Mouse (Mus musculus) stomach, postnatal 0 days (tissue): ENCODE data around the gene Wfdc2. TPM values are rescaled to one million over a fixed set of nuclear protein-coding genes. Genes with fewer than 3 reads are reported as not detected.
"Not testable (repeated sequence)": the region's sequence is repeated elsewhere in the genome, so short reads cannot be mapped to it uniquely, and the experiment has no call there.

ENCODE experiments used
- ATAC-seq: fragments of 200-750 bp; cut with Nextera tagmentation; 2 replicates; pipeline ENCODE4 v1.8.0; 2017; ENCODE audit not compliant: low FRiP score, low TSS enrichment
- DNase-seq: peaks from one replicate; pipeline ENCODE4 v3.0.0-alpha.2; 2016; ENCODE audit warnings: low spot score
- H3K27ac ChIP-seq: fragments of 300-500 bp; sonication (generic); replicated peaks from 2 replicates; pipeline ENCODE4 v1.5.1; 2014; ENCODE audit warnings: mild to moderate bottlenecking, control low read depth
- H3K27me3 ChIP-seq: fragments of 300-500 bp; sonication (generic); 2 replicates; pipeline ENCODE4 v1.6.1; 2014; ENCODE audit warnings: low read length; ENCODE audit not compliant: control insufficient read depth, insufficient read depth
- H3K36me3 ChIP-seq: fragments of 300-500 bp; sonication (generic); 2 replicates; pipeline ENCODE4 v1.6.1; 2014; ENCODE audit warnings: low read length, mixed read lengths; ENCODE audit not compliant: control insufficient read depth, insufficient read depth
- H3K4me1 ChIP-seq: fragments of 300-500 bp; sonication (generic); replicated peaks from 2 replicates; pipeline ENCODE4 v1.6.1; 2014; ENCODE audit warnings: antibody characterized with exemption; ENCODE audit not compliant: control insufficient read depth, insufficient read depth
- H3K4me2 ChIP-seq: fragments of 300-500 bp; sonication (generic); replicated peaks from 2 replicates; pipeline ENCODE4 v1.6.1; 2014; ENCODE audit warnings: low read depth, mild to moderate bottlenecking, control low read depth, moderate library complexity
- H3K4me3 ChIP-seq: fragments of 300-500 bp; sonication (generic); 2 replicates; pipeline ENCODE4 v1.5.1; 2014; ENCODE audit warnings: low read depth, low read length, control low read depth
- H3K9ac ChIP-seq: fragments of 300-500 bp; sonication (generic); 2 replicates; pipeline ENCODE4 v1.6.1; 2014; ENCODE audit warnings: mild to moderate bottlenecking, low read length, control low read depth, mixed read lengths
- H3K9me3 ChIP-seq: fragments of 300-500 bp; sonication (generic); 2 replicates; pipeline ENCODE4 v1.6.1; 2016; ENCODE audit warnings: low read length; ENCODE audit not compliant: control insufficient read depth
- CTCF ChIP-seq: IDR thresholded peaks from 2 replicates; pipeline ENCODE4 v1.5.1; 2016; ENCODE audit warnings: antibody characterized with exemption, low read depth, mild to moderate bottlenecking, moderate library complexity
- EP300 ChIP-seq: optimal IDR thresholded peaks from 2 replicates; pipeline ENCODE3; 2016; ENCODE audit warnings: antibody characterized with exemption
- WGBS: fragments of 180-500 bp; shearing (Covaris S2); extraction: QIAGEN DNeasy Blood & Tissue Kit; methylation state at CpG from one replicate; pipeline ENCODE4 v1.1.7; 2014; 5-methylcytosine and 5-hydroxymethylcytosine counted together
- polyA plus RNA-seq: library from polyadenylated mRNA; unstranded; fragments of >200 nt; fragmentation: Nextera tagmentation; extraction: Ambion mirVana; gene quantifications from 2 replicates; pipeline ENCODE4 v1.2.1, GENCODE M21; 2015

Wfdc2 gene
- polyA plus RNA-seq, 1 experiment from 2014 or later, result 147 TPM

DNA sequence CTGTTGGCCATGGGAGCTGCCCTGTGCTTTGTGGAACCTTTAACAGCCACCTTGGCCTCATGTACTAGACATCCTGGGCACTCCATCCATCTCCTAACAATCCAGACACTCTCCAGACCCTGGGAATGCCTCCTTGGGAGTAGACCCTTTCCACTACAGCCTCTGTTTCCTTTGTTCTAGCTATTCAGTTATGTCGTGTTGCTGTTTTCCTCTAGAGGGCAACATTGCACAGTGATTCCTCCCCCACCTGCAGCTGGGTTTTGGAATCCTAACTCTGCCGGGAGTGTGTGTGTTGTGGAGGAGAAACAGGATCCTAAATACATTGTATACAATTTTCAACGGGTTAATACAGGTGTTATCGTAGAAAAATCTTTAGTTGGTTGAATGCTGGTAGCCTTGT is 29.8 kb downstream of the Wfdc2 start:
- Histone ChIP-seq H3K9me3 (no peaks in the 10 kb centered on the region), H3K27me3 (no peaks in the 10 kb centered on the region), H3K4me1 (no peaks in the 10 kb centered on the region), H3K9ac (no peak overlapping the region), H3K36me3 (no peaks in the 10 kb centered on the region), H3K27ac (no peak overlapping the region), H3K4me3 (no peak overlapping the region), H3K4me2 (no peak overlapping the region)
- 4% methylated on average over 4 of the region's 4 CpGs for WGBS
- no peak for TF ChIP-seq EP300
- peak; percentile 87 for TF ChIP-seq CTCF
- ATAC-seq, result 0 out of 2 replicates have a peak, but pooled peaks have one; percentile 21
- peak; percentile 39 for DNase-seq

DNA sequence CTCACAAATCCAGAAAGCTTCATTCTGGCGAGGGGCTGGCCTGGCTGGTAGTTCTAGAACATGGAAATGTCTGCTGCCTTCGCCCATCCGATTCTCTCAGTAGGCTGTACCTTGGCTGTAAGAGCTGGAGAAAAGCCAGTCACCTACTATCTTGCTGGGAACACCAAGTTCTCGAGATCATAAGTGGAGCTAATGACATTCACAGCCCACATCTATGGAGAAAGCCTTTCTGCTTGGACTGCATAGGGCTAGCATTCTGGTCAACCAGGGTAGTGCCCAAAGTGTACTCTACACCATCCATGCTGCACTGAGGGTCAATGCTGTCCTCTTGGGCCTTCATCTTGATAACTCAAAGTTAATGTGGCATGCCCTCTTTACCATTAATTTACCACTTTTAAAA is 31.3 kb downstream of the Wfdc2 start, which contains the start of gene Eppin:
TSS of gene Eppin (minus strand) at position 101 of the 400 bp plus-strand sequence.
- WGBS, result 83% methylated on average over 4 of the region's 4 CpGs
- H3K4me2 ChIP-seq, result no peak within 1 kb of the TSS
- H3K27me3 ChIP-seq, result no peaks in the 10 kb centered on the region
- no peak for DNase-seq
- no peaks in the 10 kb centered on the region for H3K9me3 ChIP-seq
- no peak within 1 kb of the TSS for H3K9ac ChIP-seq
- no peak within 1 kb of the TSS for H3K4me3 ChIP-seq
- no peaks in the 10 kb centered on the region for H3K36me3 ChIP-seq
- no peak for ATAC-seq
- no peak within 1 kb of the TSS for H3K27ac ChIP-seq
- H3K4me1 ChIP-seq, result no peaks in the 10 kb centered on the region
- TF ChIP-seq CTCF (no peak), EP300 (no peak)

DNA sequence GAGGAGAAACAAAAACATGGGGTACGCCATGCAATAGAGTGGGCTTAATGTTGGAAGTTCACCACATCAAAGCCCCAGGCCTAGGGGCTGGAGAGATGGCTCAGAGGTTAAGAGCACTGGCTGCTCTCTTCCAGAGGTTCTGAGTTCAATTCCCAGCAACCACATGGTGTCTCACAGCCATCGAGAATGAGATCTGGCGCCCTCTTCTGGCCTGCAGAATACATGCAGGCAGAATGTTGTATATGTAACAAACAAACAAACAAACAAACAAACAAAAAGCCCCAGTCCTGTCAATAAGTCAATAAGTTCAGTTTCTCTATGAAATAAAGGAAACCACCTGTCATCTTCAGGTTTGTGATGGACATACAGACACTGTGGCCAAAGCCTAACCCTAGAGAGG is 38.0 kb downstream of the Wfdc2 start:
- Histone ChIP-seq H3K27me3 (no peaks in the 10 kb centered on the region), H3K4me3 (no peak overlapping the region), H3K36me3 (no peaks in the 10 kb centered on the region), H3K27ac (no peak overlapping the region), H3K9ac (no peak overlapping the region), H3K4me2 (no peak overlapping the region), H3K4me1 (no peaks in the 10 kb centered on the region), H3K9me3 (no peaks in the 10 kb centered on the region)
- DNase-seq (no peak), ATAC-seq (no peak)
- no peak for TF ChIP-seq EP300
- TF ChIP-seq CTCF, result peak; percentile 32
- WGBS, result 77% methylated on average over 3 of the region's 3 CpGs

DNA sequence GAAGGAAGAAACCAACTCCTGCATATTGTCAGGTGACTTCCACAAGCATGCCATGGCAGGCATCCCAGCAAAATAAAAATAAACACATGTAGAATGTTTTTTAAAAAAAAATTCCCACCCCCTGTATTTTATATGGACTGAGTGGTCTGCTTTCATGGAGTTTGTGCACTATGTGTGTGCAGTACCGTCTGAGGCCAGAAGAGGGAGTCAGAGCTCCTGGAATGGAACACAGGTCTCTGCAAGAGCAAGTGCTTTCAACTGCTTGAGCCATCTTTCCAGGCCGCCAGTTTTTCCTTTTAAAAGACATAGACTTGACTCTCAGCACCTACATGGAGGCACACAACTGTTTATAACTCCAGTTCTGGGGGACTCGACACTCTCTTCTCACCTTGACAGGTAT is 41.3 kb downstream of the Wfdc2 start:
- WGBS, result 89% methylated on average over 3 of the region's 3 CpGs
- ATAC-seq, result no peak
- Histone ChIP-seq H3K27ac (no peak overlapping the region), H3K9me3 (no peaks in the 10 kb centered on the region), H3K4me1 (no peaks in the 10 kb centered on the region), H3K9ac (no peak overlapping the region), H3K4me3 (no peak overlapping the region), H3K36me3 (no peaks in the 10 kb centered on the region), H3K27me3 (no peaks in the 10 kb centered on the region), H3K4me2 (no peak overlapping the region)
- no peak for DNase-seq
- TF ChIP-seq CTCF, result peak; percentile 18; the same call in 1 of the 2 replicates
- no peak for TF ChIP-seq EP300

DNA sequence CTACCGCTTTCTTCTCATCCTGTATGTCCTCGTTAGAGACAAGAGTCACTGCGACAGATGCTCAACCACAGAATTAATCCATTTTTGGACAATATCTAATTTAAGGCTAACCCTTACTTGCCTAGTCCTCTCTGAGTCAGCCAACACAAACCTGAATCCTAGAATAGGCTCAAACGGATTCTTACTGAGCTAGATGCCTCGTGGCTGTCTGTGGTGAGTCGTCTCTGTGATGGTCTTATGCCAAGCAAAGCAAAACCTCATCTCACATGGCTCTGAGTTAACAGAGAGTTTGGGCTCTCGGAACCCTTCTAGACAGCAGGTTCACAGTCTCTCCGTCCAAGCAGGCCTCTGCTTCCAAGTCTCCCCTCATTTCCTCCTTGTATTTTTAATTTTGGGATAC is 42.2 kb downstream of the Wfdc2 start:
- no peak overlapping the region for H3K9ac ChIP-seq
- no peaks in the 10 kb centered on the region for H3K4me1 ChIP-seq
- H3K36me3 ChIP-seq, result no peaks in the 10 kb centered on the region
- H3K4me2 ChIP-seq, result no peak overlapping the region
- ATAC-seq, result no peak
- 88% methylated on average over 8 of the region's 8 CpGs for WGBS
- no peak for DNase-seq
- no peak overlapping the region for H3K27ac ChIP-seq
- TF ChIP-seq CTCF, result no peak
- no peak for TF ChIP-seq EP300
- no peaks in the 10 kb centered on the region for H3K27me3 ChIP-seq
- no peak overlapping the region for H3K4me3 ChIP-seq
- no peaks in the 10 kb centered on the region for H3K9me3 ChIP-seq

DNA sequence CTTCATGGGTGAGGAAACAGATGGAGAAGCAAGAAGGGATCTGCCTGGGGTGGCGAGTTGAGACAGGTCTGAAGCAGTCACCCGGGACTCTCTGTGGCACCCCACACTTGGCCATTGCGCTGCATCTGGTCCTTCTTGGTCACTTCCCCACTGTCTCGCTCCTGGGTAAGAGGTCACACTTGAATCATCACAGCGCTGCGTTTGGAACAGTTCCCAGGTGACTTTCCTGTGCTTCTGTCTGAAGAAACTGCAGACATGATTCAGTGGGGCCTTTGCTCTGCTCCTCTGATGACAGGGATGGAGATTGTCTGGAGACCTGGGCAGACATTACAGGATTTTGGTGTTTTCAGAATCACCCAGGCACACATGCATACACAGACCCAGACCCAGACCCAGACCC is 46.6 kb downstream of the Wfdc2 start:
- Histone ChIP-seq H3K27me3 (no peaks in the 10 kb centered on the region), H3K9me3 (no peaks in the 10 kb centered on the region), H3K4me3 (no peak overlapping the region), H3K9ac (no peak overlapping the region), H3K4me1 (no peaks in the 10 kb centered on the region), H3K27ac (no peak overlapping the region), H3K4me2 (no peak overlapping the region), H3K36me3 (no peaks in the 10 kb centered on the region)
- 67% methylated on average over 6 of the region's 6 CpGs for WGBS
- TF ChIP-seq EP300, result no peak
- no peak for TF ChIP-seq CTCF
- DNase-seq (no peak), ATAC-seq (no peak)

DNA sequence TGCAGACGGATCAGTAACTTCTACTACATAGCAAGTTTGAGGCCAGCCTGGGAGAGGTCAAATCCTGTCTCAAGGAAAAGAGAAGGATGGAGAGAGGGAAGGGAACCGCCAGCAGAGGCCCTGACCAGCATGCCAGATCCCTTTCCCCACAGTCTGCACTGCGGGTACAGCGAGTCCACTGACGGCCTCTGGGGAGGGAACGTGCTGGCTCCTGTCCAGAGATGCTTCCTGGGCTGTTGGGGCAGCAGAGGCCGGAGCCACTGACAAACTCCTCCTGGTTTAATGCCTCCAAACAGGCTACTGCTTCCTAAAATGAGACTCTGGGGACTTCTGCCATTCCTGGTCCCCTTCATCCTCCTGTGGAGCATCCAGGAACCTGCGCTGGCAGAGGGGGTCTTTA is 51.3 kb downstream of the Wfdc2 start, which contains the start of the genes Wfdc6b and Wfdc8:
TSS of gene Wfdc6b (plus strand) at position 52 of the 400 bp plus-strand sequence.
TSS of gene Wfdc8 (minus strand) at position 156 of the 400 bp plus-strand sequence.
- H3K4me1 ChIP-seq, H3K9ac ChIP-seq, H3K4me3 ChIP-seq, H3K36me3 ChIP-seq, H3K27ac ChIP-seq, ATAC-seq, H3K27me3 ChIP-seq, H3K4me2 ChIP-seq, DNase-seq, H3K9me3 ChIP-seq: not testable (repeated sequence)
- WGBS, result 44% methylated on average over 8 of the region's 8 CpGs
